Mouse (Mus musculus) testis, adult 2 months (tissue): ENCODE measurements around the gene Cabp7. TPM values are rescaled to one million over a fixed set of nuclear protein-coding genes. Genes with fewer than 3 reads are reported as not detected.
A peak's percentile ranks its signal among the peaks of the same experiment; 100 is the strongest.
"Not testable (repeated sequence)": the region's sequence is repeated elsewhere in the genome, so short reads cannot be mapped to it uniquely, and the experiment has no call there.

Source experiments
- H3K27ac ChIP-seq: fragments of 200-500 bp; 2 replicates; pipeline ENCODE4 v1.5.1; 2012; ENCODE audit warnings: low read depth, low read length; ENCODE audit not compliant: control insufficient read depth, insufficient read depth
- H3K27me3 ChIP-seq: fragments of 200-500 bp; 2 replicates; pipeline ENCODE4 v1.6.1; 2012; ENCODE audit warnings: mild to moderate bottlenecking, low read length, moderate library complexity; ENCODE audit not compliant: control insufficient read depth, insufficient read depth
- H3K36me3 ChIP-seq: fragments of 200-500 bp; 2 replicates; pipeline ENCODE4 v1.6.1; 2012; ENCODE audit warnings: mild to moderate bottlenecking, low read length; ENCODE audit not compliant: control insufficient read depth, insufficient read depth
- H3K4me1 ChIP-seq: fragments of 200-500 bp; 2 replicates; pipeline ENCODE4 v1.6.1; 2012; ENCODE audit warnings: low read length; ENCODE audit not compliant: control insufficient read depth, insufficient read depth
- H3K4me3 ChIP-seq: fragments of 200-500 bp; 2 replicates; pipeline ENCODE4 v1.5.1; 2012; ENCODE audit warnings: low read depth, mild to moderate bottlenecking, low read length, moderate library complexity, mixed read lengths; ENCODE audit not compliant: control insufficient read depth
- CTCF ChIP-seq: fragments of 200-500 bp; IDR thresholded peaks from 2 replicates; pipeline ENCODE4 v1.5.1; 2012; ENCODE audit warnings: low read depth, mild to moderate bottlenecking, inconsistent platforms, low read length, moderate library complexity; ENCODE audit not compliant: control insufficient read depth, insufficient read depth, insufficient replicate concordance
- POLR2A ChIP-seq: fragments of 200-500 bp; IDR thresholded peaks from 2 replicates; pipeline ENCODE4 v1.6.1; 2012; ENCODE audit warnings: low read depth, mild to moderate bottlenecking, inconsistent platforms, low read length, moderate library complexity; ENCODE audit not compliant: control insufficient read depth
- polyA plus RNA-seq: library from polyadenylated mRNA; depleted of rRNA; stranded (reverse); fragments of >200 nt; gene quantifications from 2 replicates; pipeline ENCODE4 v1.2.3, GENCODE M21; 2012

The Cabp7 gene
- polyA plus RNA-seq, 1 experiment, result 0.07 TPM

- Histone ChIP-seq H3K4me1 (peaks cover 2% of the 10 kb centered on the region; the same call in 1 of the 2 replicates), H3K36me3 (no peaks in the 10 kb centered on the region), H3K27ac (no peak overlapping the region), H3K27me3 (no peaks in the 10 kb centered on the region), H3K4me3 (no peak overlapping the region)
- TF ChIP-seq POLR2A (no peak), CTCF (no peak)
Measured at GRCm38 (mm10) chr11:4719961-4720360, 26.6 kb downstream of the Cabp7 start.

- Histone ChIP-seq H3K27me3 (no peaks in the 10 kb centered on the region), H3K27ac (peak overlapping the region; percentile 59), H3K36me3 (no peaks in the 10 kb centered on the region), H3K4me1 (peaks cover 2% of the 10 kb centered on the region; the same call in 1 of the 2 replicates), H3K4me3 (no peak overlapping the region)
- no peak for TF ChIP-seq CTCF
- no peak for TF ChIP-seq POLR2A
Measured at GRCm38 (mm10) chr11:4718548-4718947, 28.0 kb downstream of the Cabp7 start.

GRCm38 (mm10) chr11:4716530-4717236 is 29.9 kb downstream of the Cabp7 start:
- TF ChIP-seq CTCF (no peak), POLR2A (no peak)
- peaks cover 2% of the 10 kb centered on the region; the same call in 1 of the 2 replicates for H3K4me1 ChIP-seq
- H3K27me3 ChIP-seq, result no peaks in the 10 kb centered on the region
- no peak overlapping the region for H3K27ac ChIP-seq
- no peak overlapping the region for H3K4me3 ChIP-seq
- H3K36me3 ChIP-seq, result no peaks in the 10 kb centered on the region

GRCm38 (mm10) chr11:4715596-4715995 is 31.0 kb downstream of the Cabp7 start:
- Histone ChIP-seq H3K27ac (no peak overlapping the region), H3K4me1 (peaks cover 2% of the 10 kb centered on the region; the same call in 1 of the 2 replicates), H3K4me3 (no peak overlapping the region), H3K36me3 (no peaks in the 10 kb centered on the region), H3K27me3 (no peaks in the 10 kb centered on the region)
- TF ChIP-seq CTCF (no peak), POLR2A (no peak)

- Histone ChIP-seq H3K27me3 (no peaks in the 10 kb centered on the region), H3K36me3 (no peaks in the 10 kb centered on the region), H3K27ac (no peak overlapping the region), H3K4me1 (peaks cover 2% of the 10 kb centered on the region; the same call in 1 of the 2 replicates), H3K4me3 (no peak overlapping the region)
- TF ChIP-seq CTCF (no peak), POLR2A (no peak)
Measured at GRCm38 (mm10) chr11:4714727-4715126, 31.9 kb downstream of the Cabp7 start.

- TF ChIP-seq CTCF (no peak), POLR2A (no peak)
Measured at GRCm38 (mm10) chr11:4712822-4713221, 33.8 kb downstream of the Cabp7 start.

GRCm38 (mm10) chr11:4710188-4710587 is 36.4 kb downstream of the Cabp7 start:
- not testable (repeated sequence) for H3K27ac ChIP-seq, H3K4me3 ChIP-seq, H3K36me3 ChIP-seq, H3K27me3 ChIP-seq, H3K4me1 ChIP-seq

More at GRCm38 (mm10) chr11:4712822-4713221, 33.8 kb downstream of the Cabp7 start:
- no peaks in the 10 kb centered on the region for H3K4me1 ChIP-seq
- H3K4me3 ChIP-seq, result no peak overlapping the region
- H3K27ac ChIP-seq, result no peak overlapping the region
- no peaks in the 10 kb centered on the region for H3K27me3 ChIP-seq
- no peaks in the 10 kb centered on the region for H3K36me3 ChIP-seq

- H3K27ac ChIP-seq, result peak overlapping the region; percentile 67
- peaks cover 6% of the 10 kb centered on the region for H3K4me1 ChIP-seq
- TF ChIP-seq POLR2A (no peak), CTCF (no peak)
- no peaks in the 10 kb centered on the region for H3K36me3 ChIP-seq
- H3K4me3 ChIP-seq, result peak overlapping the region; percentile 92
- H3K27me3 ChIP-seq, result no peaks in the 10 kb centered on the region
Measured at GRCm38 (mm10) chr11:4705178-4705577, 41.4 kb downstream of the Cabp7 start.
